Comparison of ENCODE assay signal across 9 mouse cellular contexts in genomic region chr7:44246984-44247470, GRCm38 (mm10). TPM values are rescaled to one million over a fixed set of nuclear protein-coding genes. Genes with fewer than 3 reads are reported as not detected.
DNase-seq lines count a peak whose midpoint lies in the region; ATAC-seq and TF ChIP-seq lines count a peak whose summit lies in the region.
"Had no signal": no experiment of that assay in that cellular context is flagged by ENCODE, and none has a peak within 500 bp of the region (broad histone marks: within the 10 kb centered on the region; RNA-seq: fewer than 3 reads in every experiment).

No protein-coding gene starts in this region.

- peak overlapping the region; percentile 71 for H3K27ac ChIP-seq in cerebellum, adult 2 months (ENCODE audit: insufficient read depth, low read length)
- H3K27ac ChIP-seq in forebrain, embryonic 15.5 days (replicated peaks), result peak overlapping the region; percentile 96
- H3K27ac ChIP-seq in intestine, postnatal 0 days (ENCODE audit: low read depth, low read length), result peak overlapping the region; percentile 90
- H3K27ac ChIP-seq in macrophage, result peak overlapping the region; percentile 46

- peak overlapping the region; percentile 97 for H3K4me3 ChIP-seq in cerebellum, adult 2 months (replicated peaks; ENCODE audit: insufficient read depth, low read depth, low read length)
- H3K4me3 ChIP-seq in forebrain, embryonic 15.5 days, result peak overlapping the region; percentile 94
- peak overlapping the region; percentile 96 for H3K4me3 ChIP-seq in intestine, postnatal 0 days (ENCODE audit: low read depth, low read length)
- H3K4me3 ChIP-seq in macrophage (ENCODE audit: inconsistent target), result peak overlapping the region; percentile 96

- TF ChIP-seq POLR2A in cerebellum, adult 2 months (IDR thresholded peaks at IDR 0.05; ENCODE audit: borderline replicate concordance, insufficient read depth, low read length), result no peak

- H3K4me2 ChIP-seq in forebrain, embryonic 15.5 days (replicated peaks), result peak overlapping the region; percentile 69
- peak overlapping the region; percentile 85 for H3K4me2 ChIP-seq in intestine, postnatal 0 days (replicated peaks; ENCODE audit: low read depth)

- H3K4me1 ChIP-seq in cerebellum, adult 2 months (ENCODE audit: control insufficient read depth, insufficient read depth, low read length), result 0 out of 2 replicates have a peak, but pooled peaks cover 2% of the 10 kb centered on the region
- H3K4me1 ChIP-seq in forebrain, embryonic 15.5 days, result peaks cover 36% of the 10 kb centered on the region
- peaks cover 6% of the 10 kb centered on the region for H3K4me1 ChIP-seq in intestine, postnatal 0 days (replicated peaks; ENCODE audit: control insufficient read depth, insufficient read depth, low read length)

- H3K9ac ChIP-seq in forebrain, embryonic 15.5 days (replicated peaks), result peak overlapping the region; percentile 91
- peak overlapping the region; percentile 92 for H3K9ac ChIP-seq in intestine, postnatal 0 days (ENCODE audit: low read depth, low read length)

- H3K27me3 ChIP-seq in cerebellum, adult 2 months (ENCODE audit: control insufficient read depth, insufficient read depth, low read length), result no peaks in the 10 kb centered on the region
- H3K27me3 ChIP-seq in forebrain, embryonic 15.5 days, result no peaks in the 10 kb centered on the region; the same call in 1 of the 2 replicates
- no peaks in the 10 kb centered on the region for H3K27me3 ChIP-seq in intestine, postnatal 0 days (replicated peaks; ENCODE audit: control insufficient read depth, insufficient read depth, low read length)
- no peaks in the 10 kb centered on the region for H3K27me3 ChIP-seq in splenic B cell, adult 2 months (ENCODE audit: control insufficient read depth, insufficient read depth, low read length, poor library complexity, severe bottlenecking)

- TF ChIP-seq CTCF in cerebellum, adult 2 months (IDR thresholded peaks at IDR 0.05; ENCODE audit: borderline replicate concordance, insufficient read depth, low read depth, low read length), result no peak
- TF ChIP-seq CTCF in intestine, postnatal 0 days (IDR thresholded peaks at IDR 0.05; ENCODE audit: low read depth), result no peak

- H3K36me3 ChIP-seq in forebrain, embryonic 15.5 days, result peaks cover 29% of the 10 kb centered on the region
- peaks cover 29% of the 10 kb centered on the region for H3K36me3 ChIP-seq in intestine, postnatal 0 days (ENCODE audit: control insufficient read depth, insufficient read depth)
- peaks cover 17% of the 10 kb centered on the region; the same call in 1 of the 2 replicates for H3K36me3 ChIP-seq in macrophage (ENCODE audit: inconsistent target)
- H3K36me3 ChIP-seq in splenic B cell, adult 2 months (ENCODE audit: control insufficient read depth, insufficient read depth, low read length, poor library complexity, severe bottlenecking), result peaks cover 3% of the 10 kb centered on the region

- no peak for ATAC-seq in cerebellum, adult (ENCODE audit: insufficient number of reproducible peaks, low FRiP score, low TSS enrichment)
- ATAC-seq in forebrain, embryonic 15.5 days (replicated peaks), result peak; percentile 36
- peak; percentile 38 for ATAC-seq in intestine, postnatal 0 days

- 0% methylated on average over 23 of the region's 23 CpGs for WGBS in cerebellum, adult 2 months
- under 1% methylated on average over 23 of the region's 23 CpGs for WGBS in forebrain, embryonic 15.5 days
- under 1% methylated on average over 23 of the region's 23 CpGs for WGBS in intestine, postnatal 0 days
- WGBS in macrophage (ENCODE audit: missing documents), result under 1% methylated on average over 23 of the region's 23 CpGs

- peaks cover 29% of the 10 kb centered on the region for H3K79me2 ChIP-seq in macrophage (ENCODE audit: inconsistent target)

- no peaks in the 10 kb centered on the region for H3K9me3 ChIP-seq in forebrain, embryonic 15.5 days
- no peaks in the 10 kb centered on the region for H3K9me3 ChIP-seq in intestine, postnatal 0 days (ENCODE audit: control insufficient read depth)

- DNase-seq in cerebellum, adult 2 months, result no peak
- DNase-seq in urinary bladder, postnatal 14 days (ENCODE audit: low spot score), result peak; percentile 53
- no peak for DNase-seq in urinary bladder, adult 18-20 months (ENCODE audit: low spot score in 2 of 2)
- peak; percentile 67 for DNase-seq in splenic B cell, adult 2 months (ENCODE audit: low read depth, low spot score)

RNA-seq across cellular contexts. Expression of gene 2410002F23Rik, which starts 0.5 kb away (rescaled TPM):
- 98.8 and 111 TPM in 2 replicates for polyA plus RNA-seq in cerebellum, adult 2 months (2012; rRNA removed)
- 219 and 222 TPM in 2 replicates for polyA plus RNA-seq in forebrain, embryonic 15.5 days (2015; fragmentation: Nextera tagmentation; extraction: Ambion mirVana)
- 40.3 and 42.3 TPM in 2 replicates for polyA plus RNA-seq in intestine, postnatal 0 days (2015; fragmentation: Nextera tagmentation; extraction: Ambion mirVana)
- 10 to 100 TPM in 24 of 26 experiments, 1 to 10 TPM in 2; 7.5 to 69.4 (median 31.9) TPM for total RNA-seq in macrophage (2018; cell fraction: chromatin; rRNA removed)
- total RNA-seq in macrophage (2018; cell fraction: cytosol; rRNA removed), result 10 to 100 TPM in 10 of 26 experiments, 1 to 10 TPM in 16; 2.9 to 14.0 (median 9.7) TPM
- 10 to 100 TPM; 10.2 to 93.8 (median 31.3) TPM for total RNA-seq in macrophage (2018; cell fraction: nucleus; rRNA removed)
- 11.6 to 24.3 TPM (median 20.5 TPM) in 3 replicates for polyA plus RNA-seq in macrophage (2018)

RNA-seq across cellular contexts. Expression of gene 1700028J19Rik, which starts 0.5 kb away (rescaled TPM):
- polyA plus RNA-seq in cerebellum, adult 2 months (2012; rRNA removed), result 2.2 and 2.9 TPM in 2 replicates
- polyA plus RNA-seq in forebrain, embryonic 15.5 days (2015; fragmentation: Nextera tagmentation; extraction: Ambion mirVana), result 0.72 and 1.2 TPM in 2 replicates
- polyA plus RNA-seq in intestine, postnatal 0 days (2015; fragmentation: Nextera tagmentation; extraction: Ambion mirVana), result 0.65 and 1.1 TPM in 2 replicates
- 1 to 10 TPM in 17 of 26 experiments, under 1 TPM in 5, not detected in 4; 0.69 to 2.7 (median 1.4) TPM for total RNA-seq in macrophage (2018; cell fraction: chromatin; rRNA removed)
- total RNA-seq in macrophage (2018; cell fraction: cytosol; rRNA removed), result 1 to 10 TPM in 2 of 26 experiments, under 1 TPM in 24; 0.29 to 1.2 (median 0.64) TPM
- total RNA-seq in macrophage (2018; cell fraction: nucleus; rRNA removed), result 1 to 10 TPM in 11 of 26 experiments, under 1 TPM in 9, not detected in 6; 0.40 to 3.0 (median 1.1) TPM
- 0.33 to 0.97 TPM (median 0.36 TPM) in 3 replicates for polyA plus RNA-seq in macrophage (2018)

RNA-seq across cellular contexts. Expression of gene Acp4, which starts 10.2 kb away (rescaled TPM):
- polyA plus RNA-seq in cerebellum, adult 2 months (2012; rRNA removed), result not detected in 2 replicates
- polyA plus RNA-seq in forebrain, embryonic 15.5 days (2015; fragmentation: Nextera tagmentation; extraction: Ambion mirVana), result not detected in 2 replicates
- polyA plus RNA-seq in intestine, postnatal 0 days (2015; fragmentation: Nextera tagmentation; extraction: Ambion mirVana), result not detected in 2 replicates
- not detected for total RNA-seq in macrophage (2018; cell fraction: chromatin; rRNA removed)
- not detected for total RNA-seq in macrophage (2018; cell fraction: cytosol; rRNA removed)
- total RNA-seq in macrophage (2018; cell fraction: nucleus; rRNA removed), result not detected
- polyA plus RNA-seq in macrophage (2018), result not detected in 3 replicates
- total RNA-seq: left cerebral cortex, postnatal 36 days had no signal

RNA-seq across cellular contexts. Expression of gene Gm36864, which starts 11.1 kb away (rescaled TPM):
- polyA plus RNA-seq in cerebellum, adult 2 months (2012; rRNA removed), result not detected in 2 replicates
- not detected in 2 replicates for polyA plus RNA-seq in forebrain, embryonic 15.5 days (2015; fragmentation: Nextera tagmentation; extraction: Ambion mirVana)
- not detected in 2 replicates for polyA plus RNA-seq in intestine, postnatal 0 days (2015; fragmentation: Nextera tagmentation; extraction: Ambion mirVana)
- not detected for total RNA-seq in macrophage (2018; cell fraction: chromatin; rRNA removed)
- not detected for total RNA-seq in macrophage (2018; cell fraction: cytosol; rRNA removed)
- total RNA-seq in macrophage (2018; cell fraction: nucleus; rRNA removed), result not detected
- not detected in 3 replicates for polyA plus RNA-seq in macrophage (2018)
- total RNA-seq: left cerebral cortex, postnatal 36 days had no signal

RNA-seq across cellular contexts. Expression of gene Gm15517, which starts 14.2 kb away (rescaled TPM):
- polyA plus RNA-seq in cerebellum, adult 2 months (2012; rRNA removed), result not detected in 2 replicates
- polyA plus RNA-seq in forebrain, embryonic 15.5 days (2015; fragmentation: Nextera tagmentation; extraction: Ambion mirVana), result not detected in 2 replicates
- polyA plus RNA-seq in intestine, postnatal 0 days (2015; fragmentation: Nextera tagmentation; extraction: Ambion mirVana), result not detected in 2 replicates
- total RNA-seq in macrophage (2018; cell fraction: chromatin; rRNA removed), result not detected
- total RNA-seq in macrophage (2018; cell fraction: cytosol; rRNA removed), result not detected
- not detected for total RNA-seq in macrophage (2018; cell fraction: nucleus; rRNA removed)
- polyA plus RNA-seq in macrophage (2018), result not detected in 3 replicates
- total RNA-seq: left cerebral cortex, postnatal 36 days had no signal

Comparison
In these comparisons a context has a peak if more than half of its experiments do, and no peak if none do; other contexts are left out.
1. DNase-seq: peak in urinary bladder, postnatal 14 days (single experiment) and splenic B cell, adult 2 months (single experiment); none in cerebellum, adult 2 months (0 of 2) and urinary bladder, adult 18-20 months (0 of 2).
2. H3K27ac ChIP-seq: peak in every context shown above with its lines; median percentile 96 in forebrain, embryonic 15.5 days; 90 in intestine, postnatal 0 days; 71 in cerebellum, adult 2 months; 46 in macrophage.
3. Peak in every context shown above with its lines, with median percentiles within 50 percentile points of each other: H3K4me3 ChIP-seq.